Mouse (Mus musculus) liver, embryonic 14.5 days (tissue): ENCODE data around the gene Abhd5.

Source experiments
- CTCF ChIP-seq: IDR thresholded peaks from 2 replicates; pipeline ENCODE4 v1.5.1; 2016; ENCODE audit warnings: antibody characterized with exemption, low read depth, control low read depth
- EP300 ChIP-seq: IDR thresholded peaks from 2 replicates; pipeline ENCODE4 v1.6.1; 2016; ENCODE audit warnings: antibody characterized with exemption, low read depth

- TF ChIP-seq CTCF (no peak), EP300 (peak; percentile 35)
Measured at GRCm38 (mm10) chr9:122349286-122349685, 2.1 kb upstream of the Abhd5 start.
